Mouse (Mus musculus) MEL (cell line): ENCODE measurements around the gene Timm50. TPM values are rescaled to one million over a fixed set of nuclear protein-coding genes. Genes with fewer than 3 reads are reported as not detected.

Experiments
- DNase-seq: peaks from one replicate; pipeline ENCODE4 v3.0.0; 2011; ENCODE audit warnings: low read depth, low spot score
- H3K27ac ChIP-seq: 2 replicates; pipeline ENCODE4 v1.5.1; 2012; ENCODE audit warnings: low read depth, mild to moderate bottlenecking, control low read depth, low read length, moderate library complexity; ENCODE audit not compliant: control insufficient read depth
- H3K27me3 ChIP-seq, 2 experiments: fragments of 150-350 bp in 1 of 2; sonication (generic) in 1 of 2; 2 replicates each; pipeline ENCODE4 v1.6.1; 2012; ENCODE audit warnings: low read length in 2 of 2, mild to moderate bottlenecking in 2 of 2, improper control_type of control experiment in 1 of 2, moderate library complexity in 1 of 2; ENCODE audit not compliant: insufficient read depth in 2 of 2, control insufficient read depth in 1 of 2
- H3K36me3 ChIP-seq, 2 experiments: 2 replicates each; pipeline ENCODE4 v1.6.1; 2012 to 2014; ENCODE audit warnings: low read length in 2 of 2, improper control_type of control experiment in 1 of 2, inconsistent platforms in 1 of 2, mild to moderate bottlenecking in 1 of 2; ENCODE audit not compliant: insufficient read depth in 2 of 2, control insufficient read depth in 1 of 2
- H3K4me1 ChIP-seq, 2 experiments: fragments of 150-350 bp in 1 of 2; sonication (generic) in 1 of 2; 2 replicates each; pipeline ENCODE4 v1.6.1; 2012; ENCODE audit warnings: low read length in 2 of 2, improper control_type of control experiment in 1 of 2, mild to moderate bottlenecking in 1 of 2; ENCODE audit not compliant: insufficient read depth in 2 of 2, control insufficient read depth in 1 of 2
- H3K4me3 ChIP-seq, 2 experiments: fragments of 150-350 bp in 1 of 2; sonication (generic) in 1 of 2; 2 replicates each; pipeline ENCODE4 v1.5.1; 2012; ENCODE audit warnings: low read depth in 2 of 2, low read length in 2 of 2, mild to moderate bottlenecking in 2 of 2, moderate library complexity in 2 of 2, control low read depth in 1 of 2, improper control_type of control experiment in 1 of 2; ENCODE audit not compliant: control insufficient read depth in 1 of 2, insufficient read depth in 1 of 2
- H3K79me2 ChIP-seq: 2 replicates; pipeline ENCODE4 v1.6.1; 2012; ENCODE audit warnings: mild to moderate bottlenecking, low read length, moderate library complexity; ENCODE audit not compliant: control insufficient read depth, poor library complexity, insufficient read depth
- H3K9ac ChIP-seq: 2 replicates; pipeline ENCODE4 v1.6.1; 2012; ENCODE audit warnings: low read depth, mild to moderate bottlenecking, control low read depth, low read length, moderate library complexity; ENCODE audit not compliant: control insufficient read depth, poor library complexity, severe bottlenecking
- H3K9me3 ChIP-seq: fragments of 150-350 bp; sonication (generic); replicated peaks from 2 replicates; pipeline ENCODE4 v1.6.1; 2012; ENCODE audit warnings: mild to moderate bottlenecking, low read length, improper control_type of control experiment, moderate library complexity; ENCODE audit not compliant: insufficient read depth
- CHD1 ChIP-seq: IDR thresholded peaks from 2 replicates; pipeline ENCODE4 v1.6.1; 2012; ENCODE audit warnings: low read depth, mild to moderate bottlenecking, inconsistent platforms, low read length, improper control_type of control experiment
- CTCF ChIP-seq, 3 experiments: IDR thresholded peaks in 2 of 3; conservative IDR thresholded peaks in 1 of 3; 2 replicates each; pipeline ENCODE4 v1.5.1; 2011 to 2012; ENCODE audit warnings: low read length in 3 of 3, low read depth in 2 of 3, mild to moderate bottlenecking in 2 of 3, improper control_type of control experiment in 1 of 3, inconsistent platforms in 1 of 3, mixed read lengths in 1 of 3, moderate library complexity in 1 of 3; ENCODE audit not compliant: control insufficient read depth in 1 of 3, insufficient read depth in 1 of 3, poor library complexity in 1 of 3, severe bottlenecking in 1 of 3
- E2F4 ChIP-seq: IDR thresholded peaks from 2 replicates; pipeline ENCODE4 v1.6.1; 2011; ENCODE audit warnings: low read depth, low read length, improper control_type of control experiment, borderline replicate concordance
- EP300 ChIP-seq, 2 experiments: IDR thresholded peaks; 2 replicates each; pipeline ENCODE4 v1.6.1; 2011; ENCODE audit warnings: improper control_type of control experiment in 2 of 2, low read length in 2 of 2, low read depth in 1 of 2, mild to moderate bottlenecking in 1 of 2
- ETS1 ChIP-seq: IDR thresholded peaks from 2 replicates; pipeline ENCODE4 v1.6.1; 2012; ENCODE audit warnings: low read depth, mild to moderate bottlenecking, inconsistent platforms, low read length, improper control_type of control experiment, moderate library complexity
- GABPA ChIP-seq: IDR thresholded peaks from 2 replicates; pipeline ENCODE4 v1.6.1; 2012; ENCODE audit warnings: low read depth, mild to moderate bottlenecking, inconsistent platforms, low read length, improper control_type of control experiment, moderate library complexity
- HCFC1 ChIP-seq: IDR thresholded peaks from 2 replicates; pipeline ENCODE4 v1.6.1; 2012; ENCODE audit warnings: low read depth, mild to moderate bottlenecking, inconsistent platforms, low read length, improper control_type of control experiment, moderate library complexity
- JUND ChIP-seq: IDR thresholded peaks from 2 replicates; pipeline ENCODE4 v1.6.1; 2011; ENCODE audit warnings: low read depth, mild to moderate bottlenecking, improper control_type of control experiment, low read length
- KAT2A ChIP-seq: conservative IDR thresholded peaks from 2 replicates; pipeline ENCODE4 v1.6.1; 2012; ENCODE audit warnings: low read depth, low read length, improper control_type of control experiment, inconsistent platforms
- MAFK ChIP-seq: IDR thresholded peaks from 2 replicates; pipeline ENCODE4 v1.6.1; 2011; ENCODE audit warnings: low read depth, mild to moderate bottlenecking, low read length, improper control_type of control experiment, borderline replicate concordance
- MAX ChIP-seq: IDR thresholded peaks from 2 replicates; pipeline ENCODE4 v1.6.1; 2011; ENCODE audit warnings: low read length, improper control_type of control experiment
- MAZ ChIP-seq: IDR thresholded peaks from 2 replicates; pipeline ENCODE4 v1.6.1; 2012; ENCODE audit warnings: low read depth, mild to moderate bottlenecking, inconsistent platforms, low read length, improper control_type of control experiment
- MEF2A ChIP-seq: IDR thresholded peaks from 2 replicates; pipeline ENCODE4 v1.6.1; 2014; ENCODE audit warnings: low read depth, mild to moderate bottlenecking, inconsistent platforms, low read length, improper control_type of control experiment; ENCODE audit not compliant: poor library complexity, insufficient replicate concordance, severe bottlenecking; ENCODE audit errors: extremely low read depth
- MXI1 ChIP-seq: IDR thresholded peaks from 2 replicates; pipeline ENCODE4 v1.6.1; 2011; ENCODE audit warnings: mild to moderate bottlenecking, low read depth, low read length, improper control_type of control experiment
- MYC ChIP-seq: IDR thresholded peaks from 2 replicates; pipeline ENCODE4 v1.6.1; 2011; ENCODE audit warnings: low read depth, mild to moderate bottlenecking, low read length, improper control_type of control experiment, moderate library complexity
- NELFE ChIP-seq: IDR thresholded peaks from 2 replicates; pipeline ENCODE4 v1.6.1; 2011; ENCODE audit warnings: low read depth, low read length, improper control_type of control experiment
- POLR2A ChIP-seq, 2 experiments: IDR thresholded peaks; 2 replicates each; pipeline ENCODE4 v1.6.1; 2011 to 2012; ENCODE audit warnings: low read length in 2 of 2, mild to moderate bottlenecking in 2 of 2, control low read depth in 1 of 2, improper control_type of control experiment in 1 of 2, low read depth in 1 of 2, moderate library complexity in 1 of 2; ENCODE audit not compliant: control insufficient read depth in 1 of 2, insufficient read depth in 1 of 2, poor library complexity in 1 of 2
- POLR2AphosphoS2 ChIP-seq: IDR thresholded peaks from 2 replicates; pipeline ENCODE4 v1.6.1; 2011; ENCODE audit warnings: low read length, improper control_type of control experiment
- POLR2AphosphoS5 ChIP-seq: IDR thresholded peaks from 2 replicates; pipeline ENCODE4 v1.6.1; 2012; ENCODE audit warnings: low read depth, borderline replicate concordance, mild to moderate bottlenecking, inconsistent platforms, low read length, moderate library complexity, mixed read lengths
- RAD21 ChIP-seq: IDR thresholded peaks from 2 replicates; pipeline ENCODE4 v1.6.1; 2011; ENCODE audit warnings: mild to moderate bottlenecking, low read depth, low read length, improper control_type of control experiment
- RCOR1 ChIP-seq: IDR thresholded peaks from 2 replicates; pipeline ENCODE4 v1.6.1; 2012; ENCODE audit warnings: low read depth, mild to moderate bottlenecking, inconsistent platforms, low read length, improper control_type of control experiment
- SIN3A ChIP-seq: IDR thresholded peaks from 2 replicates; pipeline ENCODE4 v1.6.1; 2012; ENCODE audit warnings: low read length, improper control_type of control experiment, inconsistent platforms
- TBP ChIP-seq: IDR thresholded peaks from 2 replicates; pipeline ENCODE4 v1.8.0; 2011; ENCODE audit warnings: low read depth, low read length, improper control_type of control experiment
- TCF12 ChIP-seq: IDR thresholded peaks from 2 replicates; pipeline ENCODE4 v1.6.1; 2014; ENCODE audit warnings: low read depth, mild to moderate bottlenecking, inconsistent platforms, low read length, improper control_type of control experiment, moderate library complexity
- UBTF ChIP-seq: IDR thresholded peaks from 2 replicates; pipeline ENCODE4 v1.6.1; 2012; ENCODE audit warnings: low read depth, mild to moderate bottlenecking, inconsistent platforms, low read length, improper control_type of control experiment, moderate library complexity, borderline replicate concordance; ENCODE audit not compliant: insufficient read depth
- USF1 ChIP-seq: IDR thresholded peaks from 2 replicates; pipeline ENCODE4 v1.6.1; 2014; ENCODE audit warnings: low read depth, mild to moderate bottlenecking, inconsistent platforms, low read length, improper control_type of control experiment, moderate library complexity
- ZC3H11A ChIP-seq: IDR thresholded peaks from 2 replicates; pipeline ENCODE4 v1.6.1; 2012; ENCODE audit warnings: low read depth, mild to moderate bottlenecking, inconsistent platforms, low read length, improper control_type of control experiment
- ZKSCAN1 ChIP-seq: IDR thresholded peaks from 2 replicates; pipeline ENCODE4 v1.6.1; 2012; ENCODE audit warnings: low read depth, mild to moderate bottlenecking, inconsistent platforms, low read length, improper control_type of control experiment, moderate library complexity
- ZMIZ1 ChIP-seq: IDR thresholded peaks from 2 replicates; pipeline ENCODE4 v1.6.1; 2012; ENCODE audit warnings: low read depth, mild to moderate bottlenecking, inconsistent platforms, low read length, improper control_type of control experiment, moderate library complexity
- ZNF384 ChIP-seq: IDR thresholded peaks from 2 replicates; pipeline ENCODE4 v1.6.1; 2012; ENCODE audit warnings: low read depth, mild to moderate bottlenecking, inconsistent platforms, low read length, improper control_type of control experiment
- polyA plus RNA-seq, 2 experiments: library from polyadenylated mRNA; stranded (reverse) in 1 of 2; unstranded in 1 of 2; fragments of >175 nt in 1 of 2; fragments of >200 nt in 1 of 2; gene quantifications; 2 replicates each; pipeline versions ENCODE4 v1.2.1 to v1.2.4; 2012; ENCODE audit warnings: low replicate concordance in 2 of 2, low read depth in 1 of 2; ENCODE audit not compliant: insufficient read length in 2 of 2, insufficient read depth in 1 of 2, missing spikeins in 1 of 2
- total RNA-seq: library from RNA; depleted of rRNA; stranded (reverse); fragments of 300-350 nt; gene quantifications from 2 replicates; pipeline ENCODE4 v1.2.3, GENCODE M21; 2012; rRNA removed

Gene Timm50
- total RNA-seq: 142 and 167 TPM in 2 replicates
- 100 to 1,000 TPM in 1 of 2 experiments, not detected in 1; 216 TPM for polyA plus RNA-seq

GRCm38 (mm10) chr7:28311926-28312543, at the start of gene Timm50:
Gene Timm50, minus strand, starts transcription at chr7:28312072.
- Histone ChIP-seq H3K36me3 (peaks cover under 1 to 5% of the 10 kb centered on the region in 2 experiments; a peak in 3 of 4 replicates), H3K79me2 (peaks cover 11% of the 10 kb centered on the region), H3K4me3 (peak within 1 kb of the TSS; percentile 68 to 78), H3K9me3 (no peaks in the 10 kb centered on the region), H3K9ac (peak within 1 kb of the TSS; percentile 87), H3K4me1 (no peaks in the 10 kb centered on the region)
- TF ChIP-seq NELFE: peak; percentile 81
- TF ChIP-seq GABPA: no peak
- peak; percentile 96 for TF ChIP-seq SIN3A
- TF ChIP-seq MXI1: peak; percentile 85
- no peak for TF ChIP-seq POLR2AphosphoS5
- no peak for TF ChIP-seq RAD21
- TF ChIP-seq CHD1: no peak
- peak; percentile 50; the same call in 1 of the 2 replicates for TF ChIP-seq POLR2AphosphoS2
- TF ChIP-seq EP300 (IDR thresholded peaks at IDR 0.05; ENCODE audit: low read depth in 1 of 2, low read length in 2 of 2): no peak
- TF ChIP-seq MEF2A: no peak
- TF ChIP-seq UBTF: no peak
- TF ChIP-seq E2F4: peak; percentile 95
- peak; percentile 76 for TF ChIP-seq TBP
- 0 out of 6 replicates have a peak, but pooled peaks of 1 of the 3 experiments have one; percentile 2 for TF ChIP-seq CTCF (IDR thresholded peaks at IDR 0.05 in 2 of 3, conservative IDR thresholded peaks at IDR 0.05 in 1 of 3; ENCODE audit: control insufficient read depth in 1 of 3, insufficient read depth in 1 of 3, low read depth in 2 of 3, low read length in 3 of 3, poor library complexity in 1 of 3, severe bottlenecking in 1 of 3)
- TF ChIP-seq ETS1: no peak
- peak; percentile 74 for TF ChIP-seq TCF12
- no peak for TF ChIP-seq JUND
- peak; percentile 86 for TF ChIP-seq MYC
- TF ChIP-seq USF1: peak; percentile 28; the same call in 1 of the 2 replicates
- TF ChIP-seq ZC3H11A: no peak
- no peak for TF ChIP-seq ZNF384
- peak; percentile 49; the same call in 1 of the 2 replicates for TF ChIP-seq MAX
- no peak for TF ChIP-seq ZMIZ1
- TF ChIP-seq POLR2A (IDR thresholded peaks at IDR 0.05; ENCODE audit: control insufficient read depth in 1 of 2, insufficient read depth in 1 of 2, low read depth in 1 of 2, low read length in 2 of 2, poor library complexity in 1 of 2): peak; percentile 87 to 92
- no peak for TF ChIP-seq MAFK
- TF ChIP-seq KAT2A: no peak; the same call in 1 of the 2 replicates
- no peak for TF ChIP-seq RCOR1
- TF ChIP-seq MAZ: no peak
- TF ChIP-seq ZKSCAN1: no peak
- peak; percentile 91 for TF ChIP-seq HCFC1
- TF ChIP-seq, all 39 proteins: peak for 13
- H3K27ac ChIP-seq: peak within 1 kb of the TSS; percentile 59
- H3K27me3 ChIP-seq: no peaks in the 10 kb centered on the region
- DNase-seq: peak; percentile 98
